Mouse (Mus musculus) stomach, embryonic 14.5 days (tissue): Measurements from ENCODE around the gene Usp47. TPM values are rescaled to one million over a fixed set of nuclear protein-coding genes. Genes with fewer than 3 reads are reported as not detected.
"Not testable (repeated sequence)": the region's sequence is repeated elsewhere in the genome, so short reads cannot be mapped to it uniquely, and the experiment has no call there.

ENCODE experiments used
- ATAC-seq: fragments of 200-750 bp; cut with Nextera tagmentation; 2 replicates; pipeline ENCODE4 v1.8.0; 2017; ENCODE audit warnings: low read depth, moderate TSS enrichment; ENCODE audit not compliant: insufficient number of reproducible peaks, insufficient read depth, low FRiP score
- H3K27ac ChIP-seq: fragments of 300-500 bp; sonication (generic); 2 replicates; pipeline ENCODE4 v1.5.1; 2014; ENCODE audit warnings: mild to moderate bottlenecking, low read length, moderate library complexity, mixed read lengths
- H3K27me3 ChIP-seq: fragments of 300-500 bp; sonication (generic); 2 replicates; pipeline ENCODE4 v1.6.1; 2014; ENCODE audit warnings: low read length, control low read depth, mixed read lengths; ENCODE audit not compliant: control insufficient read depth, insufficient read depth
- H3K36me3 ChIP-seq: fragments of 300-500 bp; sonication (generic); 2 replicates; pipeline ENCODE4 v1.6.1; 2014; ENCODE audit warnings: mild to moderate bottlenecking, control low read depth, low read length, moderate library complexity, mixed read lengths; ENCODE audit not compliant: control insufficient read depth, insufficient read depth
- H3K4me1 ChIP-seq: fragments of 300-500 bp; sonication (generic); 2 replicates; pipeline ENCODE4 v1.6.1; 2014; ENCODE audit warnings: low read length, control low read depth, mixed read lengths; ENCODE audit not compliant: control insufficient read depth, insufficient read depth
- H3K4me2 ChIP-seq: fragments of 300-500 bp; sonication (generic); replicated peaks from 2 replicates; pipeline ENCODE4 v1.6.1; 2014; ENCODE audit warnings: low read depth, low read length, control low read depth
- H3K4me3 ChIP-seq: fragments of 300-500 bp; sonication (generic); 2 replicates; pipeline ENCODE4 v1.5.1; 2014; ENCODE audit warnings: low read depth, low read length, control low read depth
- H3K9ac ChIP-seq: fragments of 300-500 bp; sonication (generic); replicated peaks from 2 replicates; pipeline ENCODE4 v1.6.1; 2014; ENCODE audit warnings: low read depth, mild to moderate bottlenecking, control low read depth, low read length, moderate library complexity, mixed read lengths
- H3K9me3 ChIP-seq: fragments of 300-500 bp; sonication (generic); 2 replicates; pipeline ENCODE4 v1.6.1; 2016; ENCODE audit warnings: low read depth, low read length, control low read depth; ENCODE audit not compliant: control insufficient read depth
- WGBS: fragments of 180-500 bp; shearing (Covaris S2); extraction: QIAGEN DNeasy Blood & Tissue Kit; methylation state at CpG from one replicate; pipeline ENCODE4 v1.1.7; 2014; 5-methylcytosine and 5-hydroxymethylcytosine counted together
- polyA plus RNA-seq: library from polyadenylated mRNA; unstranded; fragments of >200 nt; fragmentation: Nextera tagmentation; extraction: Ambion mirVana; gene quantifications from 2 replicates; pipeline ENCODE4 v1.2.1, GENCODE M21; 2014

Usp47 gene
- polyA plus RNA-seq, 1 experiment from 2014 or later: 86.9 TPM

- H3K27ac ChIP-seq: no peak overlapping the region
- no peaks in the 10 kb centered on the region for H3K9me3 ChIP-seq
- no peak overlapping the region for H3K9ac ChIP-seq
- 90% methylated on average over 2 of the region's 2 CpGs for WGBS
- H3K27me3 ChIP-seq: no peaks in the 10 kb centered on the region
- H3K4me1 ChIP-seq: no peaks in the 10 kb centered on the region
- H3K4me2 ChIP-seq: no peak overlapping the region
- no peak for ATAC-seq
- peaks cover 55% of the 10 kb centered on the region for H3K36me3 ChIP-seq
- H3K4me3 ChIP-seq: no peak overlapping the region
Observed at GRCm38 (mm10) chr7:112086186-112086585, 62.9 kb downstream of the Usp47 start.

- not testable (repeated sequence) for H3K9me3 ChIP-seq, H3K27ac ChIP-seq, H3K4me3 ChIP-seq, H3K4me2 ChIP-seq, H3K27me3 ChIP-seq, ATAC-seq, H3K9ac ChIP-seq, H3K4me1 ChIP-seq
- WGBS: 88% methylated on average over 4 of the region's 4 CpGs
- H3K36me3 ChIP-seq: peaks cover 73% of the 10 kb centered on the region
Observed at GRCm38 (mm10) chr7:112094923-112095322, 71.6 kb downstream of the Usp47 start.

DNA sequence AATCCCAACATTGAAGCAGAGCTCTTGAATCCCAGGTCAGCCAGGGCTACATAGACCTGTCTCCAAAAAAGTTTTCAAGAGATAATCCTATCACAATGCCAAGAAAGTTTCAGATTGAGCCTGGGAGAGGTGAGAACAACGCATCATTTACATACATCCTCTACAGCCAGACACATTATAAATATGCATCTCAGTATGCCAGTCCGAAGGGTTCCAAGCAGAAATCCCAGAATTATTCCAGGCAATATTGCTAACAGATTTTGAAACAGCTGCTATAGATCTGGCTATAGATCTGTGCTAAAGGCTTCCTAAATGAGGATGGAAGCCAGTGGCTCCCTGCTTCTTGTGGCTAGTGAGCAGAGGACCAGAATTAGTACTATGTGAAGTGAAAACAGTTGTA is 77.6 kb downstream of the Usp47 start:
- 91% methylated on average over 2 of the region's 2 CpGs for WGBS

DNA sequence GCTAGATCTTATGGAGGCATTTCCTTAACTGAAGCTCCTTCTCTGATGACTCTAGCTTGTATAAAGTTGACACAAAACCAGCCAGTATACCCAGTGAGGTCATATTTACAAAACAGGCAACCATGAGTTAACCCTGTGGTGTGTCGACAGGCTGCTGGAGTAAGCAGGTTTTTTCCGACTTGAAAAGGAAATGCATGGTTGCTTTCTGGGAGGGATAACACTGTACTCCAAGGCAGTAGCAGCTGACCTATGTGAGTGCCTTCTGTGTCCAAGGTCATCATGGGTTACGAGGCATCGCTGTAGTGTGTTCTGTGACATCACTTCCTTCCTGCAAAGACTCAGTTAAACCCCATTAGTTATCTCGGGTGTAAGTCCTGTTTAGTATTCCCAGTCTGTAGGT is 79.6 kb downstream of the Usp47 start:
- Histone ChIP-seq H3K36me3 (peaks cover 73% of the 10 kb centered on the region), H3K4me3 (no peak overlapping the region), H3K27me3 (no peaks in the 10 kb centered on the region), H3K4me2 (no peak overlapping the region), H3K9ac (no peak overlapping the region), H3K27ac (no peak overlapping the region), H3K9me3 (no peaks in the 10 kb centered on the region), H3K4me1 (no peaks in the 10 kb centered on the region)
- 66% methylated on average over 5 of the region's 5 CpGs for WGBS
- ATAC-seq: no peak

More for the DNA sequence above, 77.6 kb downstream of the Usp47 start:
- H3K9me3 ChIP-seq: no peaks in the 10 kb centered on the region
- H3K9ac ChIP-seq: no peak overlapping the region
- H3K27me3 ChIP-seq: no peaks in the 10 kb centered on the region
- ATAC-seq: no peak
- H3K4me3 ChIP-seq: no peak overlapping the region
- no peak overlapping the region for H3K27ac ChIP-seq
- no peak overlapping the region for H3K4me2 ChIP-seq
- peaks cover 71% of the 10 kb centered on the region for H3K36me3 ChIP-seq
- no peaks in the 10 kb centered on the region for H3K4me1 ChIP-seq

- Histone ChIP-seq H3K9me3 (no peaks in the 10 kb centered on the region), H3K4me2 (no peak overlapping the region), H3K4me1 (no peaks in the 10 kb centered on the region), H3K27ac (no peak overlapping the region), H3K4me3 (no peak overlapping the region), H3K27me3 (no peaks in the 10 kb centered on the region), H3K36me3 (peaks cover 71% of the 10 kb centered on the region), H3K9ac (no peak overlapping the region)
- 71% methylated on average over 5 of the region's 5 CpGs for WGBS
- ATAC-seq: peak; percentile 86
Observed at GRCm38 (mm10) chr7:112103816-112104215, 80.5 kb downstream of the Usp47 start.

- no peak for ATAC-seq
- H3K4me1 ChIP-seq: peaks cover 6% of the 10 kb centered on the region; the same call in 1 of the 2 replicates
- peaks cover 61% of the 10 kb centered on the region for H3K36me3 ChIP-seq
- no peaks in the 10 kb centered on the region for H3K9me3 ChIP-seq
- H3K9ac ChIP-seq: no peak overlapping the region
- no peak overlapping the region for H3K4me2 ChIP-seq
- H3K27me3 ChIP-seq: no peaks in the 10 kb centered on the region
- no peak overlapping the region for H3K27ac ChIP-seq
- no peak overlapping the region for H3K4me3 ChIP-seq
Observed at GRCm38 (mm10) chr7:112108757-112109156, 85.5 kb downstream of the Usp47 start.

- peak overlapping the region; percentile 28; the same call in 1 of the 2 replicates for H3K27ac ChIP-seq
- peak; percentile 80; the same call in 1 of the 2 replicates for ATAC-seq
- 58% methylated on average over 19 of the region's 19 CpGs for WGBS
Observed at GRCm38 (mm10) chr7:112110638-112111372, 87.5 kb downstream of the Usp47 start.

GRCm38 (mm10) chr7:112117501-112117900 is 94.2 kb downstream of the Usp47 start:
- ATAC-seq: no peak
- 86% methylated on average over 7 of the region's 7 CpGs for WGBS
- Histone ChIP-seq H3K9ac (no peak overlapping the region), H3K4me2 (no peak overlapping the region), H3K9me3 (no peaks in the 10 kb centered on the region), H3K36me3 (peaks cover 5% of the 10 kb centered on the region), H3K27me3 (no peaks in the 10 kb centered on the region), H3K4me3 (no peak overlapping the region), H3K4me1 (no peaks in the 10 kb centered on the region), H3K27ac (no peak overlapping the region)

More at GRCm38 (mm10) chr7:112110638-112111372, 87.5 kb downstream of the Usp47 start:
- H3K4me3 ChIP-seq: no peak overlapping the region
- H3K9ac ChIP-seq: no peak overlapping the region
- H3K9me3 ChIP-seq: no peaks in the 10 kb centered on the region
- H3K27me3 ChIP-seq: no peaks in the 10 kb centered on the region
- peaks cover 6% of the 10 kb centered on the region; the same call in 1 of the 2 replicates for H3K4me1 ChIP-seq
- H3K4me2 ChIP-seq: no peak overlapping the region
- peaks cover 45% of the 10 kb centered on the region for H3K36me3 ChIP-seq

GRCm38 (mm10) chr7:112118086-112118485 is 94.8 kb downstream of the Usp47 start:
- Histone ChIP-seq H3K27me3 (no peaks in the 10 kb centered on the region), H3K4me1 (no peaks in the 10 kb centered on the region), H3K9ac (no peak overlapping the region), H3K4me2 (no peak overlapping the region), H3K36me3 (no peaks in the 10 kb centered on the region; the same call in 1 of the 2 replicates), H3K27ac (no peak overlapping the region), H3K4me3 (no peak overlapping the region), H3K9me3 (no peaks in the 10 kb centered on the region)
- WGBS: 87% methylated on average over 7 of the region's 7 CpGs
- ATAC-seq: no peak
